Mouse (Mus musculus) lung, postnatal 0 days (tissue): Measurements from ENCODE around the gene Capn5. TPM values are rescaled to one million over a fixed set of nuclear protein-coding genes. Genes with fewer than 3 reads are reported as not detected.

ENCODE experiments used
- ATAC-seq: fragments of 200-750 bp; cut with Nextera tagmentation; 2 replicates; pipeline ENCODE4 v1.8.0; 2017; ENCODE audit warnings: moderate library complexity
- DNase-seq: peaks from one replicate; pipeline ENCODE4 v3.0.0-alpha.2; 2016; ENCODE audit warnings: low spot score
- H3K27ac ChIP-seq: fragments of 300-500 bp; sonication (generic); 2 replicates; pipeline ENCODE4 v1.5.1; 2014; ENCODE audit warnings: antibody characterized with exemption, mild to moderate bottlenecking, low read length, mixed read lengths
- H3K27me3 ChIP-seq: fragments of 300-500 bp; sonication (generic); replicated peaks from 2 replicates; pipeline ENCODE4 v1.6.1; 2014; ENCODE audit warnings: low read length, mixed read lengths; ENCODE audit not compliant: insufficient read depth
- H3K36me3 ChIP-seq: fragments of 300-500 bp; sonication (generic); 2 replicates; pipeline ENCODE4 v1.6.1; 2014; ENCODE audit warnings: low read length, mixed read lengths; ENCODE audit not compliant: insufficient read depth
- H3K4me1 ChIP-seq: fragments of 300-500 bp; sonication (generic); 2 replicates; pipeline ENCODE4 v1.6.1; 2014; ENCODE audit warnings: antibody characterized with exemption, low read depth, low read length, mixed read lengths; ENCODE audit not compliant: insufficient read depth
- H3K4me2 ChIP-seq: fragments of 300-500 bp; sonication (generic); replicated peaks from 2 replicates; pipeline ENCODE4 v1.6.1; 2014; ENCODE audit warnings: low read depth, mild to moderate bottlenecking, low read length, moderate library complexity, mixed read lengths
- H3K4me3 ChIP-seq: fragments of 300-500 bp; sonication (generic); 2 replicates; pipeline ENCODE4 v1.5.1; 2014; ENCODE audit warnings: low read depth, low read length
- H3K9ac ChIP-seq: fragments of 300-500 bp; sonication (generic); replicated peaks from 2 replicates; pipeline ENCODE4 v1.6.1; 2014; ENCODE audit warnings: low read depth, mild to moderate bottlenecking
- H3K9me3 ChIP-seq: fragments of 300-500 bp; sonication (generic); 2 replicates; pipeline ENCODE4 v1.6.1; 2016; ENCODE audit warnings: low read length, mixed read lengths
- CTCF ChIP-seq: IDR thresholded peaks from 2 replicates; pipeline ENCODE4 v1.5.1; 2016; ENCODE audit warnings: antibody characterized with exemption, mild to moderate bottlenecking
- EP300 ChIP-seq: IDR thresholded peaks from 2 replicates; pipeline ENCODE4 v1.6.1; 2016; ENCODE audit warnings: antibody characterized with exemption, mild to moderate bottlenecking, control low read depth
- WGBS: fragments of 180-500 bp; shearing (Covaris S2); extraction: QIAGEN DNeasy Blood & Tissue Kit; methylation state at CpG from one replicate; pipeline ENCODE4 v1.1.7; 2014; 5-methylcytosine and 5-hydroxymethylcytosine counted together
- polyA plus RNA-seq: library from polyadenylated mRNA; unstranded; fragments of >200 nt; fragmentation: Nextera tagmentation; extraction: Ambion mirVana; gene quantifications from 2 replicates; pipeline ENCODE4 v1.2.1, GENCODE M21; 2015

The Capn5 gene
- polyA plus RNA-seq, 1 experiment from 2014 or later = 5.2 TPM

GRCm38 (mm10) chr7:98199381-98199780 lies 21.3 kb upstream of the Capn5 start, which contains the start of gene B3gnt6:
TSS of gene B3gnt6 (minus strand) at chr7:98199481.
- Histone ChIP-seq H3K27me3 (peaks cover 15% of the 10 kb centered on the region; the same call in 1 of the 2 replicates), H3K36me3 (no peaks in the 10 kb centered on the region), H3K9ac (no peak within 1 kb of the TSS), H3K27ac (no peak within 1 kb of the TSS), H3K9me3 (no peaks in the 10 kb centered on the region), H3K4me3 (no peak within 1 kb of the TSS), H3K4me1 (no peaks in the 10 kb centered on the region; the same call in none of the 2 replicates), H3K4me2 (no peak within 1 kb of the TSS)
- TF ChIP-seq EP300 (no peak), CTCF (no peak)
- ATAC-seq (no peak), DNase-seq (no peak)
- 82% methylated on average over 4 of the region's 4 CpGs for WGBS

- Histone ChIP-seq H3K4me2 (no peak overlapping the region), H3K9ac (no peak overlapping the region), H3K9me3 (no peaks in the 10 kb centered on the region), H3K4me1 (peaks cover 3% of the 10 kb centered on the region), H3K27me3 (peaks cover 40% of the 10 kb centered on the region), H3K27ac (no peak overlapping the region), H3K36me3 (no peaks in the 10 kb centered on the region), H3K4me3 (no peak overlapping the region)
- ATAC-seq (no peak), DNase-seq (peak; percentile 30)
- no peak for TF ChIP-seq CTCF
- WGBS = 28% methylated on average over 10 of the region's 10 CpGs
Observed at GRCm38 (mm10) chr7:98195151-98195801, 17.2 kb upstream of the Capn5 start.

GRCm38 (mm10) chr7:98194026-98194792 lies 16.1 kb upstream of the Capn5 start:
- H3K4me1 ChIP-seq = peaks cover 3% of the 10 kb centered on the region
- H3K36me3 ChIP-seq = no peaks in the 10 kb centered on the region
- 2% methylated on average over 57 of the region's 61 CpGs for WGBS
- ATAC-seq = peak; percentile 47
- H3K4me3 ChIP-seq = peak overlapping the region; percentile 24
- peak overlapping the region; percentile 61 for H3K4me2 ChIP-seq
- no peak overlapping the region for H3K9ac ChIP-seq
- peaks cover 40% of the 10 kb centered on the region for H3K27me3 ChIP-seq
- no peak overlapping the region for H3K27ac ChIP-seq
- H3K9me3 ChIP-seq = no peaks in the 10 kb centered on the region
- peak; percentile 28 for DNase-seq
- TF ChIP-seq CTCF (no peak), EP300 (no peak)

- H3K9ac ChIP-seq = no peak overlapping the region
- H3K4me2 ChIP-seq = peak overlapping the region; percentile 61
- peaks cover 40% of the 10 kb centered on the region for H3K27me3 ChIP-seq
- 9% methylated on average over 36 of the region's 36 CpGs for WGBS
- ATAC-seq = 0 out of 2 replicates have a peak, but pooled peaks have one; percentile 21
- no peaks in the 10 kb centered on the region for H3K36me3 ChIP-seq
- peak overlapping the region; percentile 24 for H3K4me3 ChIP-seq
- no peaks in the 10 kb centered on the region for H3K9me3 ChIP-seq
- TF ChIP-seq EP300 (no peak), CTCF (peak; percentile 73)
- DNase-seq = peak; percentile 40
- H3K27ac ChIP-seq = no peak overlapping the region
- peaks cover 3% of the 10 kb centered on the region for H3K4me1 ChIP-seq
Observed at GRCm38 (mm10) chr7:98193515-98194025, 15.5 kb upstream of the Capn5 start.

GRCm38 (mm10) chr7:98191571-98192250 lies 13.6 kb upstream of the Capn5 start:
- DNase-seq (peak; percentile 53), ATAC-seq (0 out of 2 replicates have a peak, but pooled peaks have one; percentile 19)
- Histone ChIP-seq H3K27ac (no peak overlapping the region), H3K4me2 (no peak overlapping the region), H3K4me3 (no peak overlapping the region), H3K27me3 (peaks cover 40% of the 10 kb centered on the region), H3K9me3 (no peaks in the 10 kb centered on the region), H3K9ac (no peak overlapping the region), H3K4me1 (peaks cover 3% of the 10 kb centered on the region), H3K36me3 (no peaks in the 10 kb centered on the region)
- peak; percentile 86 for TF ChIP-seq CTCF
- TF ChIP-seq EP300 = no peak
- 60% methylated on average over 17 of the region's 17 CpGs for WGBS

- WGBS = 91% methylated on average over 1 of the region's 1 CpGs
- no peak overlapping the region for H3K4me3 ChIP-seq
- no peaks in the 10 kb centered on the region for H3K9me3 ChIP-seq
- H3K36me3 ChIP-seq = no peaks in the 10 kb centered on the region
- H3K27me3 ChIP-seq = peaks cover 34% of the 10 kb centered on the region
- ATAC-seq (no peak), DNase-seq (no peak)
- H3K27ac ChIP-seq = no peak overlapping the region
- TF ChIP-seq EP300 (no peak), CTCF (peak; percentile 31)
- H3K9ac ChIP-seq = no peak overlapping the region
- no peak overlapping the region for H3K4me2 ChIP-seq
- peaks cover 3% of the 10 kb centered on the region for H3K4me1 ChIP-seq
Observed at GRCm38 (mm10) chr7:98190578-98190977, 12.5 kb upstream of the Capn5 start.
